Mouse (Mus musculus) left cerebral cortex, adult 18-20 months (tissue): ENCODE data around the gene Zfyve28. TPM values are rescaled to one million over a fixed set of nuclear protein-coding genes. Genes with fewer than 3 reads are reported as not detected.

Experiments used
- DNase-seq, 2 experiments: peaks; one replicate each; pipeline ENCODE4 v3.0.0; 2021 to 2022; ENCODE audit warnings: low spot score in 2 of 2, mixed read lengths in 1 of 2
- total RNA-seq, 2 experiments: library from RNA; stranded (reverse); gene quantifications; 2 replicates each; pipeline ENCODE4 v1.2.3; 2021

The Zfyve28 gene
- total RNA-seq, 2 experiments from 2014 or later, result 48.2 to 55.0 TPM

- DNase-seq, result no peak
Observed at GRCm38 (mm10) chr5:34252307-34252966, 35.8 kb downstream of the Zfyve28 start.

DNA sequence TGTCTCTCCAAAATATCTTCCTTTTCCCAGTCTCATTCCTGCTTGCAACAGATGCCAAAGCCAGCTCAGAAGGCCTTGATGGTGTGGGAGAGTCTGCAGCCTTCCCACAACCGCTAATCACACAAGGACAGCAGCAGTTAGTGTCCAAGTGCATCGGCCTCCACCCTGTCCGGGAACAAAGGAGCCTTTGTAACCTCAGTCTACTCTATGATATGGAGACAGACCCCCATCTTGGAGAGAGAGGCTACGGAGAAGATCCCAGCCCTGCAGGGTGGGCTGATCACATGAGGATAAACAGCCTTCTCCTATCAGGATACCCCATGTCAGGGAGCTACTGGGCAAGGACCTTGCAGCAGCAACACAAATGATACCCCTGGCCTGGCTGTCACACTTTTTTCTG, 36.5 kb downstream of the Zfyve28 start:
- DNase-seq, result no peak

DNA sequence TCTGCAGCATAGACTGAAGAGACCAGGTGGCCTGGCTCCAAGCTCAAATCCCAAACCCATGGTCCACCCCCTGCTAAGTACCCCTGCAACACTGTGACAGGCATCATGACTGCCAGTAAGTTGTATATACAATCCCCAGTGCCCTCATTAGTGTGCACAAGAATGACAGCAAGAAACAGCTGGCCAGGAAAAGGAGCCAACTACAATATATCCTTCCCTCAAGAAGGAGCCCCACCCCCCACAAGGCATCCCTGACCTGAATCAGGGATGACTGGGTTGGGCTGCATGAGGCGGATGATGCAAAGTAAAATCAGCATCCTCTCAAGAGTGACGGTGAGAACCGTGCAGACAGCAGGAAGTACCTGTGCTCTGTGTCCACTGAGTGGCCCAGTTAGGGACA, 38.2 kb downstream of the Zfyve28 start:
- no peak for DNase-seq

GRCm38 (mm10) chr5:34249132-34249531, 39.1 kb downstream of the Zfyve28 start:
- no peak for DNase-seq

GRCm38 (mm10) chr5:34246443-34246842, 41.8 kb downstream of the Zfyve28 start:
- DNase-seq, result no peak

GRCm38 (mm10) chr5:34243062-34243461, 45.2 kb downstream of the Zfyve28 start:
- no peak for DNase-seq

DNA sequence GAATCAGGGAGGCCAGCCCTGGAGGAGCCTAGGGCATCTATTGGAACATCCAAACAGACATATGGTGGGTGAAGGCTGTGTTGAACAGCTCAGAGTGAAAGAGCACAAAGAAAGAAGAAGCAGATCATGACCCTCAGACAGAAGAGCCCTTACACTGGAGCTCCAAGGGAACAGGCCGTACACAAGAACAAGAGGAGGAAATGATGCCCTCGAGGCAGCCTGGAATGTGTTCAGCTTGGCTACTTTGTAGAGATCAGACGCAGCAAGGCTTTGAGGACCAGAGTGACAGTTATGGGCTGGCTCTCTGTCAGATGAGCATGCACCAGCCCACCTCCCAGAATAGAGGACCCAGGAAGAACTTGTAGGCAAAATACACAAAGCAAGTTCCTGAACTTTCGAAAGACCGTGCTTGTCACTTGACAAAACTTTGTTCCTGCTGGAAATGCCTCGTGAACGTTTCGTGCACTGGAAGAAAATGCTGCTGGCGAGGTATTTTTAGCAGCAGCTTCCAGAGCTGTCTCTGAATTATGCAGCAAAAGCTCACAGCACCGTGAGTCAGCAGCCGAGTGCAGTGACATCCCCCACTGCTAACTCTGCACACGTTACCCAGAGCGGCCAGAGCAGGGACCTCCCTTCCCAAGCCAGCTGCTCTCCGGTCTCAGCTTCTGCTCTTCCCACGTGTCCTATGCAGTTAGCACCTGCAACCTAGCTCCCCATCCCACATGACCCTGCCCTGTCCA, 45.9 kb downstream of the Zfyve28 start:
- DNase-seq, result peak; percentile 75 to 85

GRCm38 (mm10) chr5:34238444-34238843, 49.8 kb downstream of the Zfyve28 start:
- no peak for DNase-seq

- peak in 1 of 2 experiments; percentile 44 for DNase-seq
Observed at GRCm38 (mm10) chr5:34235898-34236420, 52.3 kb downstream of the Zfyve28 start.

DNA sequence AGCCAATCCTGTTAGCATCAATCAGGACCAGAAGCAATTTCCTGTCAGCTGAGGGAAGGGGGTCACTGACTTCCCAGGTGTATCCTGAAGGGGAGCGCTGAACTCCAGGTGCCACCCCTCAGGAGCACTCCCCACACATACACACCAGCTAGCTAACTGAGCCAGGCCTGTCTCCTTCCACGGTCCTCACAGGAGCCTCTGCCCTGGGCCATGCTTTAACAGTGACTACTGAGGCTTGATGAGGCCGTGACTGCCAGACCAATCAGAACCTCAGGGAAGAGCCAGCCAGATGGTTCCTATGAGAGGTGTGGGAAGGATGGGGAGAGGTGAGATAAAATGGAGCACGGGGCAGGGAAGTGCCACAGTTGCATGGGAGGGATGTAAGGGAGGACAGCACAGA, 53.2 kb downstream of the Zfyve28 start:
- DNase-seq, result no peak

DNA sequence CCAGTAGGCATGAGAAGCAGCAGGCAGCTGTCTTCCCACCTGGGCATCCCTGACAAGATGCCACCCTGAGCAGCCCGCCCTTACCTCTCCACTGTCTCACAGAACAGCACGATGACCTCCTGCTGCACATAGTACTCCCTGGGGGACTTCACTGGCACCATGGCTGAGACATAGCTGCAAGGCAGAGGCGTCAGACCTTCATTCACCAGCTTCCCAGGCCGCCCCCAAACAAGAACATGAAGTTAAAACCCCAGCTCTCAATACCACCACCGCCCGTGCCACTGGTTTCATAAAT, 55.1 kb downstream of the Zfyve28 start:
- DNase-seq, result no peak

DNA sequence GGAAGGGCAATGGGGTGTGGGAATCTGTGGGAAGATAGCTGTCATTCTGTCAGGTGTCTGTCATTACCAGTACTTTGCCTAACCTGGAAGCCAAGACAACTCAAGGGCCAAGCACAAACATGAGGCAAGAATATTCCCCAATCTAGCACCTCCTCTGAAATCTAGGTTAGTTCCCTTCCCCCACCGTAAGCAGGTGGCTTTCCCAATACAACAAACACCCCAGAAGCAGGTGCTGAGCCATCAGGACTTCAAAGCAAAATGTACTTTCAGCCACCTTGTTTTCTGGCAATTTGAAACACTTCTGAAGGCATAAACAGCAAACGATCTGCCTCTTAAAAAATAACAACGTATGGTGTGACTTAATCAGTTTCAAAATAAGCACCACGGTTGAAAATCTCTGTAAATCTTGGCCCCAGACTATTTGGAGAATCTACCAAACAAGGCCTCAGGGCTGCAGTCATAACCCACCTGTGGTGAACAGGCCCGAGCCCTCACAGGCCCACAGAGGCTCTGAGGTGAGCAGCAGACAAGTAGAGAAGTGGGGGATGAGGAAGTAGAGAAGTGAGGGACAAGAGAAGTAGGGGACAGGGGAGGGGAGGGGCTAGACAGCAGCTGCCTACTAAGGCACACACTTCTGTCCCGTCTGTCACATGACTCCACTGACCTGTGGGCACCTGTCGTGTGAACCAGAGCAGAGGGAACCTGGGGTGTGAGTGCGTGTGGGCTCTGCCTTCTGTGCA, 55.6 kb downstream of the Zfyve28 start:
- DNase-seq, result no peak

DNA sequence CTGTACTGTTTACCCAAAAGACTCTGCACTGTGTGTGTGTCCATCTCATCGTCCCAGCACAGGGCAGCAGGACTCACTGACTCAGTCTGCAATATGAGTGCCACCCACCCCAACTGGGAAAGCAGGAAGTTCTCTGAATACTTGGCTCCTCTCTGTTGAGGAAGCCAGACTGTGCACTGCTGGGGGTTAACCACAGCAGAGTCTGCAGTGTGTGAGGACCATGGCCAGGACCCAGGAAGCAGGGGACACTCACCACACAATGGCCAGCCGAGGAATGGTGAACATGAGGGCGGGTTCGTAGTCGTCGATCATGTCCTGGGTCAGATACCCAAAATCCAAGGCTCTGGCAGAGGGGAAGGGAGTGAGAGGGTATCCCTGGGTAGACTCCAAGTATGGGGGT, 56.3 kb downstream of the Zfyve28 start:
- no peak for DNase-seq

DNA sequence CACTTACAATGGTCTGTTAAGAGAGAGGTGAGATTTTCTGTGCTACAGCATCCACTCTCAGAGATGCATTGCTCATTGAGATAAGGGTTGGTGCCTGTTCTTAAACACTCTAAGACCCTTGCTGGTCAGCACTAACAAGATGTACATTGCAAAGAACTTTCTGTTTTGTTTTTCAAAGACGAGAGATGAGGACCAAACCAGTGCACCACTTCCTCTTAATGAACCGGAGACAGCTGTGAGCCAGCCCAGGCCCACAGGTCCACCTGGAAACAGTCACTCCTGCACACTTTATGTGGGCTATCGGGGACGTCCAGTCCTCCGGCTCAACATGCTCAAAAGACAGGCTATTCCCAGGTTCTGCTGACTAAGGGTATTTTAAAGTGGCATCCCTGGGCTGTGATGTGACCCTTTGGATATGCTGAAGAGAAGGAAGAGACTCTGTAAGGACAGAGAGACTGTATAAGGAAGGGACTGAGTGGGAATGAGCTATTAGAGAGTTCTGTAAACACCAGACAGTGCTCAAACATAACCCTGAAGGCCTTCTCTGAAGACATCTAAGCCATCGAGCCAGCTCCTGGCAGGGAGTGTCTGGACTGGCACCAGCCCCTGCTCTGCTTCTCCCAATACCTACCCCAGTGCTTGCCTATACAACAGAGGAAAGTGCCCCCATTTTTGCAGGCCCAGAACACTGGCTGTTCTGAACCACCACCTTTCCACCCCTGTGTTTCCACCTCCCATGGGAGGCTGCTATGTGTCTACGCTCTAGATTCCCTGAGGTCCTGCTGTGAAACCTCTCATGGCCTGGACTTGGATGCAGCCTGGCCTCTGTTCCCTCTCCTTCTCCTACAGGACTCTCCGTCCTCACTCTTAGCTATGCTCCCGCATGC, 57.4 kb downstream of the Zfyve28 start:
- DNase-seq, result no peak

GRCm38 (mm10) chr5:34229503-34229902, 58.7 kb downstream of the Zfyve28 start:
- no peak for DNase-seq

DNA sequence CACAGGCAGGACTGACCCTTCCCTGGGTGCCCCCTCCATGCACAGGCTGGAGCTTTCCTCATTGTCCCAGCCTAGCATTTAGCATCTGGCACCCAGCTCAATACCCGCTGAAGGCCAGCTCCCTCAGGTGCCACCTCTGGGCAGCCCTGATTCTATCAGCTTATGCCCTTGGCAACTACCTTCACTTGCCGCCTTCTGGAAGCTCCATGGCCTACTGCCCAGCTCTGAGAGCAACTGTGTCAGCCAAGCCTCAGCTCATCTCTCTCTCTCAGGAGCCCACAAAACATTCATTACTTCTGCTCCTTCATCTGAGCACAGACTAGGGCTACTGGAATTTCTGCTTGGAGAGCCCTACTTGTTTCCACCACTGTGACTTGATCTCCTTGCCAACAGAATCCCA, 62.7 kb downstream of the Zfyve28 start:
- no peak for DNase-seq

DNA sequence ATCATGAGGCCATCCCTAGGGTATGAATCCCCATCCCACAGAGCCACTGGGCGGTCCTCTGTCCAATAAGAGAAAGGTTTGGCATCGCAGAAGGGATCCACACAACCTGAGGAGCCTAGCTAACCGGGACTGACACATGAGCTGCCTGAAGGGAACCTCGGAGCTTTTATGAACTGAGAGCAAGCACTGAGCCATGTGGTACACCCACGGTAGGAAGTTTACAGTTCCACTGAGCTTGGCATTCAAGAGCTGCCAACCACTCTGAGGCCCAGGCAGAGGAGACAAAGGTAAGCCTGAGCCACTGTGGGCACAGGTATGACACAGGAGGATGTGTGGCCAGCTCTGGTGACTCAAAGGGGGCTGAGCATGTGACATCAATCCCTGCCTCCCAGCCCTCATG, 63.7 kb downstream of the Zfyve28 start:
- DNase-seq, result no peak

GRCm38 (mm10) chr5:34220001-34220400, 68.2 kb downstream of the Zfyve28 start:
- no peak for DNase-seq

GRCm38 (mm10) chr5:34218672-34219071, 69.6 kb downstream of the Zfyve28 start:
- no peak for DNase-seq

DNA sequence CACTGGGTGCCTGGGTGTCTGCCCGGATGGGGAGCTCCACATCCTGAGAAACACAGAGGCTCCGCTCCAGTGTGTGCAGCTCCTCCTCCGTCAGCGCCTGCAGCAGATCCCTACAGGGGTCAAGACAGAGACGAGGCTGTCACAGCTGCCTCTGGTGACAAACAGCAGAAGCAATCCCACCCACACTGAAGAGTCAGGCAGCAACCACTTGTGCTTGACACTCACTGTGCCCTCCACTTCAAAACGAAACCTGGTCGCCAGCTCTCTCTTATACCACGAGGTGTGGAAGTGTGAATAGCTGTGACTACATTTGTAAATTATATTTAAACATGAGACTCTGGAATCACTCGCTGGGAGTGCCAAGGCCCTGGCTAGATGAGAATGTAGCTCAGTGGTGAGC, 70.5 kb downstream of the Zfyve28 start:
- no peak for DNase-seq

DNA sequence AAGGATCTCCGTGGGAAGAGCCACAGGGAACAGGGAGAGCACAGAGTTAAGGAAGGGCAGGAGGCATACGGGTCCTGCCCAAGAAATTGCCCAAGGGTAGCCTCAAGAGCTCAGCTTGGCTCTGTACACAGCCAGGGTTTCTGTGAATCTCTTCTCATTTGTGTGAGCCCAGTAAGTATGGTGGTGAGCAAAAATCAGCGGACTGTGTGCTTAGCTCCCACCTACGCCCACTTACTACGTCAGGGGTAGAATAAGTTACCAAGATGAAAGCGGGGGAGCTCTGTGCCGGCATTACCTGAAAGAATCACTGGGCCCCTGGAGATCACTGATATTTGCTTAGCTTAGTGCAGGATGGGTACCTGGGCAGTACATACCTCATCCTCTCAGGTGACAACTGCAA, 72.2 kb downstream of the Zfyve28 start:
- DNase-seq, result no peak
